In the genomic region with DNA sequence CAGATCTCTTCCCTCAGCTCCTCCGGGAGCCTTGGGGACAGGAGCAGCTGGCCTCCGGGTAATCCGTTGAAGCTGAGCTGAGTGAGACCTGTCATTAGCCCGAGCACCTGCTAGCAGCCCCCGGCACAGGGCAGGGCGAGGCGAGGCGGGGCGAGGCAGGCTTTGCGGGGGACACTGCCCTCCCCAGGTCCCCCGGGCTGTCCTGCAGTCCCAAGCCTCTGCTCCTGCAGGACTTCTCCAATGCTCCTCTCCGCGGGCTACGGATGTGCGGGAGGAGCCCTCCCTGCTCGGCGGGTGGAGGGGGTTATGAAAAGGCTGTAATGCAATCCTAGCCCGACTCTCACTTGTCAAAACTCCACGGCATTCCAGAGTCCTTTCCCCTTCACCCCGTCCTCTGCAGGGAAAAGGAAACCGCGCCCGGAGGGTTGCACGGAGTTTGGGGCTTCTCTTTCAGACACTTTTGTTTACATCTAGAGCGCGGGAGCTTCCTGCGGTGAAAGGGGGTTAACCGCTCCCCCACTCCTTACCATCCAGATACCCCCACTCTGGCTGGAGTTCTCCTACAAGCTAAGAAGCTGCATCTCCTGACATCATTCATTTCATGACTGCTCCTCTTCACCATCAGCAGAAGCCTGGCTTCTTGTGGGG, we compare ENCODE assay signal across 8 mouse cellular contexts.
A peak's percentile ranks its signal among the peaks of the same experiment; 100 is the strongest.
DNase-seq lines count a peak whose midpoint lies in the region; ATAC-seq and TF ChIP-seq lines count a peak whose summit lies in the region.

No protein-coding gene starts in this region.

- H3K9me3 ChIP-seq in intestine, postnatal 0 days (ENCODE audit: control insufficient read depth) = no peaks in the 10 kb centered on the region

- peak overlapping the region; percentile 48 for H3K4me3 ChIP-seq in intestine, postnatal 0 days (ENCODE audit: low read depth, low read length)
- peak overlapping the region; percentile 63 for H3K4me3 ChIP-seq in lung, adult 2 months (replicated peaks; ENCODE audit: extremely low read depth, low read depth, low read length)
- peak overlapping the region; percentile 34 for H3K4me3 ChIP-seq in olfactory bulb, adult 2 months (ENCODE audit: insufficient read depth, low read depth, low read length)

- H3K27ac ChIP-seq in intestine, postnatal 0 days (ENCODE audit: low read depth, low read length) = no peak overlapping the region
- H3K27ac ChIP-seq in olfactory bulb, adult 2 months (ENCODE audit: insufficient read depth, low read depth, low read length) = no peak overlapping the region

- no peaks in the 10 kb centered on the region for H3K27me3 ChIP-seq in intestine, postnatal 0 days (replicated peaks; ENCODE audit: control insufficient read depth, insufficient read depth, low read length)

- no peaks in the 10 kb centered on the region for H3K36me3 ChIP-seq in intestine, postnatal 0 days (ENCODE audit: control insufficient read depth, insufficient read depth)

- WGBS in intestine, postnatal 0 days = under 1% methylated on average over 28 of the region's 28 CpGs
- WGBS in lung, adult 2 months = 2% methylated on average over 28 of the region's 28 CpGs
- WGBS in olfactory bulb, adult 2 months = 14% methylated on average over 28 of the region's 28 CpGs

- peak overlapping the region; percentile 90 for H3K4me2 ChIP-seq in intestine, postnatal 0 days (replicated peaks; ENCODE audit: low read depth)

- 0 out of 2 replicates have a peak, but pooled peaks have one; percentile 10 for TF ChIP-seq CTCF in intestine, postnatal 0 days (IDR thresholded peaks at IDR 0.05; ENCODE audit: low read depth)
- TF ChIP-seq CTCF in lung, adult 2 months (IDR thresholded peaks at IDR 0.05; ENCODE audit: insufficient read depth, low read length) = no peak
- TF ChIP-seq CTCF in olfactory bulb, adult 2 months (IDR thresholded peaks at IDR 0.05; ENCODE audit: insufficient read depth, low read depth, low read length) = no peak

- no peak for ATAC-seq in CD4-positive, CD25-positive, alpha-beta regulatory T cell, adult 4 months
- ATAC-seq in intestine, postnatal 0 days = 0 out of 2 replicates have a peak, but pooled peaks have one; percentile 16

- H3K9ac ChIP-seq in intestine, postnatal 0 days (ENCODE audit: low read depth, low read length) = peak overlapping the region; percentile 50

- peak; percentile 11 for DNase-seq in CD4-positive, CD25-positive, alpha-beta regulatory T cell, adult 2 months (ENCODE audit: low read depth, low spot score)
- peak; percentile 12 to 27 for DNase-seq in cerebellum, postnatal 14 days
- DNase-seq in gastrocnemius, postnatal 25 days = peak; percentile 54
- peak; percentile 65 for DNase-seq in lung, adult 2 months
- DNase-seq in MN1 (ENCODE audit: low spot score) = no peak

- 0 out of 2 replicates have a peak, but pooled peaks have one; percentile 30 for TF ChIP-seq POLR2A in lung, adult 2 months (IDR thresholded peaks at IDR 0.05; ENCODE audit: borderline replicate concordance, extremely low read depth, low read depth, low read length)
- no peak for TF ChIP-seq POLR2A in olfactory bulb, adult 2 months (IDR thresholded peaks at IDR 0.05; ENCODE audit: insufficient read depth, low read depth, low read length)

- no peaks in the 10 kb centered on the region for H3K4me1 ChIP-seq in intestine, postnatal 0 days (replicated peaks; ENCODE audit: control insufficient read depth, insufficient read depth, low read length)
- peaks cover 6% of the 10 kb centered on the region for H3K4me1 ChIP-seq in lung, adult 2 months (ENCODE audit: control insufficient read depth, insufficient read depth, low read length)
- H3K4me1 ChIP-seq in olfactory bulb, adult 2 months (ENCODE audit: control insufficient read depth, insufficient read depth, low read length) = peaks cover 16% of the 10 kb centered on the region
